Mouse (Mus musculus) embryo, embryonic 9.5 days (tissue): ENCODE results near the gene Xpo6.

Source experiments
- DNase-seq: peaks from one replicate; pipeline ENCODE4 v3.0.0-alpha.2; 2017; ENCODE audit errors: extremely low spot score

Gene Xpo6

DNA sequence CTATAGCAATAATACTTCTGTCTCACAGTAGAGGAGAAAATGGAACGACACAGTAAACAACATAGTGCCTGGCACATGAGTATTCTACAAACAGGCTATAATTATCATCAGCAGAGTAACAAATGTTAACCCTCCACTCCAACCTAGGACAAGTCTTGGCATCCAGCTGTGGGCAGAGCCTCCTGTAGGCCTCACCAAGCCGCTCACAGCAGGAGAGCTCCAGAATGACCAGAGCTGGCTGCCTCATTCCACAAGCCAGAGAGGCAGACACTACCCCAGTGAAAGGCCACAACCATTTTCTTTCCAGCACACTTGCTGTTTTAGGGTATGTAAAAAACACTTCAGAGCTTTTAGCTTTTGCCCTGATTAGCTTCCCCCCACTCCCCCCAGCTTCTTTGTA lies 72.6 kb downstream of the Xpo6 start:
- DNase-seq = no peak

DNA sequence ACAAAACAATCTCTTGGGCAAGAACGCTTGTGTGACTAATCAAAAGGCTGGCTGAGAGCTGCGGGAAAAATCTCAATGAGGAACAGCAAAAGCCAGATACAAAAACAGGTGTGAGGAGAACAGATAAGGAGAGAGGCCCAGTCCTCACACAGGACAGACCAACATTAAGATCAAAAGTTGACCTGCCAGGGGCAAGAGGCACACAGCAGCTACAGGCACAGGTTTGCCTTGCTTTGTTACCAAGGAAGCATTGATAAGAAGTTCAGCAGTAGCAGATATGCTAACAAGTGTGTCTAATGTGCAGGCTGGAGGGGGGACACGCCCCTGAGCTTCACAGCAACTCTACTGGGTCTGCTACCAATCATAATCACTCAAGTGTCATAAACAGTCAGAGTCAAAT lies 73.8 kb downstream of the Xpo6 start:
- DNase-seq = no peak

DNA sequence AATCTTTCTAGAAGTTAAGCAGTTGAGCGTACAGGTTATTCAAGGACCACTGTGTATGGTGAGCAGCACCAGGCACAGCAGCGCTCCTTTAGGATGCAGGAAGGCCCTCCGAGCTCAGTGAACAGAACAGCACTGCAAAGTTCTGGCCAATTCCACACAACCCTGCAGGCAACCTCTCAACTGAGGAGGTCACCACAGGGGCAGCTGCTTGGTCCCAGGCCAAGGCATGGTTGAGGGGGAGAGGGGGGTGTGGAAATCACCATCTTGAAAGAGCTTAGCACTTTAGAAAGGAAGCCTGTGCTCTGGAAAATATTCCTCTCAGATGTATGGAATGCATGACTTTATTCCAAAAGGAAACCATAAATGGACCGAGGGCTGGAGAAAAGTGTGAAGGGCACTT lies 78.8 kb downstream of the Xpo6 start:
- DNase-seq = no peak

DNA sequence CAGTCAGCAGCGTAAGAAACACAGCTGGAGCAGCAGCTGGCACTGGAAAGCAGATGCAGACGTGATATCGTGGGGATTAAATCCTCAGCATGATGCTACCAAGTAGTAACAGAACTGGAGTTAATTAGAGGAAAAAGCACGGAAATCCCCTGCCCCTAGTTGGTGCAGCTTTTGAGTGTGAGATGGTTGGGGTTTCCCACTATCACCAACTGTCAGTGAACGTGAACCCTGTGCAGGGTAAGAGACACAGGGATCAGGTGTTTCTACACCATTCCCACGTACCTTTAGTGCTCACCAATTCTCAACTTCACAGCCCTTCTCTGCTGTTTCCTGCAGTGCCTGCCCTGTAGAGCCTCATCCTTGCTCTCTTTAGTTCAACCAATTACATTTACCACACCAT lies 80.5 kb downstream of the Xpo6 start:
- DNase-seq = no peak

GRCm38 (mm10) chr7:126113263-126113662 lies 87.0 kb downstream of the Xpo6 start:
- DNase-seq = no peak

GRCm38 (mm10) chr7:126111230-126111629 lies 89.1 kb downstream of the Xpo6 start:
- DNase-seq = no peak

DNA sequence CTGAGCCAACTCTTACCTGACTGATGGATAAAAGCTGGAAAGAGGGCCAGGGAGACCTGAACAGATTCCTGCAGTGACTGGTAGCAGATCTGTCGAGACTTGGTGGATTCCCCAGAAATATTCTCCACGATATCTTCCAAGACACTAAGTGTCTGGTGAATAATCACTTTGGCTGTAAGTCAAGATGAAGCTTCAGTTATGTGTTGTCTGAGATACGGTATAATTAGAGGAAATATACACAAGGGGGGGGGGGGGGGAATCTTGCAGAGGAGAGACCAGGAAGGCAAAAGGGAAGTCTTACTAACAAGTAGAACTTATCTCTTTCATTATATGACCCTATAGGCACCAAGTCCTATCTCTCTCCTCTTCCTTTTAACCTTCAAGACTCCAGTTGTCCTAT lies 90.4 kb downstream of the Xpo6 start:
- DNase-seq = no peak

- DNase-seq = no peak
These were observed 99.9 kb downstream of the Xpo6 start for GRCm38 (mm10) chr7:126100440-126100839.

- DNase-seq = no peak
These were observed 100.5 kb downstream of the Xpo6 start for GRCm38 (mm10) chr7:126099835-126100234.

GRCm38 (mm10) chr7:126099163-126099775 lies 101.0 kb downstream of the Xpo6 start:
- no peak for DNase-seq

GRCm38 (mm10) chr7:126097219-126097915 lies 102.9 kb downstream of the Xpo6 start:
- DNase-seq = no peak

DNA sequence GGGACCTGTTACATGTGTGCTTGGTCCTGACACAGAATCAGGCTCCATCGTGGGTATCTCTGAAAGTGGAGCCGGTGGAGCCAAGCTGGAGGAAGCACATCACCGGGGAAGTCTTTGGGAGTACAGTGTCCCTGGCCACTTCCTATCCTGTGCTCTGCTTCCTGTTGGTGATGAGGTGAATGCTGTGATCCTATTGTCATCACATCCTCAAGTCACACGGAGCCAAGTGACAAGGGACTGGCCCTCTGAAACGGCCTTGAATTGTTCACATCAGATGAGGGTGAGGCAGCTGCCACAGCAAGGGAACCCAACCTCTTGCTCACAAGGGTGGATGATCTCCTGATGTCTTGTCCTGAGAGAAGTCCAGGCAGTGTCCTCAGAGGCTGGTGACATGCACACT lies 103.7 kb downstream of the Xpo6 start:
- no peak for DNase-seq

DNA sequence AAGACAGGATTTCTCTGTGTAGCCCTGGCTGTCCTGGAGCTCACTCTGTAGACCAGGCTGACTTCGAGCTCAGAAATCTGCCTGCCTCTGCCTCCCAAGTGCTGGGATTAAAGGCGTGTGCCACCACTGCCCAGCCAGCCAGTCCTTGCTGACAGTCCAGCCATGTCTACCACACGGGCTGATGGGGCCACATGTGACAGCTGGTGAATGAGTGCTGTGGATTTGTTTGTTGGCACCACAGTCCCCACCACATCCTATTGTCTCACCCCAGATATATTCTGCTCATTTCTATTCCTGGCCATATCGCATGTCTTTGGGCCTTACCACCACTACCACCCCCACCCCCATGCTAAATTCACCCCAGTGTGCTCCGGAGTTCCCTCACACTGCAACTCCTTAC lies 105.6 kb downstream of the Xpo6 start:
- DNase-seq = no peak

DNA sequence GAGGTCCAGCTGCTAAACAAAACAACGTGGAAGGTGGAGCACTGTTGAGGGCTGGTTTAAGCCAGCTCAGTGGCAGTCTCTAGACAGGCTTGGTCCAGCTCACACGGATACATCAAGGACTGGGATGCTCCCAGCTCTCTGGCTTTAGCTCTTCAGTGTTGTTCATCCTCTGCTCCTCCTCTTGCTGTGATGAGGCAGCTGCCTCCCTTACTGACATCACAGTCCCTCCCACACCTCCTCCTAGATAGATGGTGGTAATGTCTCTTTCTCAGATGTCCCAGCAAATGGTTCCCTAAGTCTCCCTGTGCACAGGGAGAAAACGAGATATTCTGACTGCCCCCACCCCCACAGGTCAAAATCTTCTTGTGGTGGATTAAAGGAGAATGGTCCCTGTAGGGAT lies 107.1 kb downstream of the Xpo6 start:
- no peak for DNase-seq

- peak; percentile 61 for DNase-seq
These were observed 110.5 kb downstream of the Xpo6 start for GRCm38 (mm10) chr7:126089782-126090181.

- DNase-seq = no peak
These were observed 112.1 kb downstream of the Xpo6 start for GRCm38 (mm10) chr7:126088155-126088554.

GRCm38 (mm10) chr7:126087602-126088001 lies 112.7 kb downstream of the Xpo6 start:
- DNase-seq = no peak

- DNase-seq = no peak
These were observed 114.0 kb downstream of the Xpo6 start for GRCm38 (mm10) chr7:126086321-126086741.

GRCm38 (mm10) chr7:126085154-126085553 lies 115.1 kb downstream of the Xpo6 start:
- no peak for DNase-seq

DNA sequence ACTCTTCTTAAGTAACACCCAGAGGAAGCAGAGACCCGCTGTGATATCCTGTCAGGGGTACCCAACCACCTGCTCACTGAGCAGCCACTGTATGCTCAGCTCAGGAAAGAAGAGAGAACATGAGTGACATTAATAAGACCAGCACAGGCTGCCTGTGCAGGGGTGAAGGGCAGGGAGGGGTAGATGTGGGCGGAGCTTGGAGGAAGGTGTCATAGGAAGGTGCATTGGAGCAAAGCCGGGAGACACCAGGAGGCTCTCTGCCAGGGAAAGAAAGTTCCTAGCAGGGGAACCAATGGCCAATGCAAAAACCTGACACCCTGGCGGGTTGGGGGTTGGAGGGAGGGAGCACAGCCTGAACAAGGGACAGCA lies 116.3 kb downstream of the Xpo6 start:
- DNase-seq = no peak

- DNase-seq = no peak
These were observed 116.8 kb downstream of the Xpo6 start for GRCm38 (mm10) chr7:126083341-126083979.

GRCm38 (mm10) chr7:126082286-126082741 lies 118.0 kb downstream of the Xpo6 start, which contains the start of gene Gsg1l:
Gsg1l (minus strand) TSS chr7:126082411.
- no peak for DNase-seq

- no peak for DNase-seq
These were observed 118.5 kb downstream of the Xpo6 start for GRCm38 (mm10) chr7:126081727-126082285.
